Mouse (Mus musculus) forebrain, embryonic 13.5 days (tissue): Measurements from ENCODE around the gene Calb2. TPM values are rescaled to one million over a fixed set of nuclear protein-coding genes. Genes with fewer than 3 reads are reported as not detected.

Experiments used
- ATAC-seq: fragments of 200-750 bp; cut with Nextera tagmentation; 2 replicates; pipeline ENCODE4 v1.8.0; 2017
- H3K27ac ChIP-seq: fragments of 300-500 bp; sonication (generic); 2 replicates; pipeline ENCODE4 v1.5.1; 2015; ENCODE audit warnings: inconsistent platforms, mild to moderate bottlenecking, moderate library complexity
- H3K27me3 ChIP-seq: fragments of 300-500 bp; sonication (generic); 2 replicates; pipeline ENCODE4 v1.6.1; 2015; ENCODE audit warnings: mild to moderate bottlenecking, inconsistent platforms
- H3K36me3 ChIP-seq: fragments of 300-500 bp; sonication (generic); 2 replicates; pipeline ENCODE4 v1.6.1; 2015; ENCODE audit warnings: mild to moderate bottlenecking, inconsistent platforms; ENCODE audit not compliant: poor library complexity, severe bottlenecking
- H3K4me1 ChIP-seq: fragments of 300-500 bp; sonication (generic); 2 replicates; pipeline ENCODE4 v1.6.1; 2015; ENCODE audit warnings: inconsistent platforms
- H3K4me2 ChIP-seq: fragments of 300-500 bp; sonication (generic); 2 replicates; pipeline ENCODE4 v1.6.1; 2015; ENCODE audit warnings: inconsistent platforms, mild to moderate bottlenecking, moderate library complexity
- H3K4me3 ChIP-seq: fragments of 300-500 bp; sonication (generic); 2 replicates; pipeline ENCODE4 v1.5.1; 2015; ENCODE audit warnings: mild to moderate bottlenecking, inconsistent platforms
- H3K9ac ChIP-seq: fragments of 300-500 bp; sonication (generic); 2 replicates; pipeline ENCODE4 v1.6.1; 2015; ENCODE audit warnings: mild to moderate bottlenecking, inconsistent platforms
- H3K9me3 ChIP-seq: fragments of 300-500 bp; sonication (generic); replicated peaks from 2 replicates; pipeline ENCODE4 v1.6.1; 2016; ENCODE audit warnings: inconsistent platforms
- WGBS: fragments of 180-500 bp; shearing (Covaris S2); methylation state at CpG from one replicate; pipeline ENCODE4 v1.1.7; 2015; 5-methylcytosine and 5-hydroxymethylcytosine counted together
- polyA plus RNA-seq: library from polyadenylated mRNA; unstranded; fragments of >200 nt; fragmentation: Nextera tagmentation; extraction: Ambion mirVana; gene quantifications from 2 replicates; pipeline ENCODE4 v1.2.1, GENCODE M21; 2015

Gene Calb2
- polyA plus RNA-seq, 1 experiment from 2014 or later, result 49.9 TPM

DNA sequence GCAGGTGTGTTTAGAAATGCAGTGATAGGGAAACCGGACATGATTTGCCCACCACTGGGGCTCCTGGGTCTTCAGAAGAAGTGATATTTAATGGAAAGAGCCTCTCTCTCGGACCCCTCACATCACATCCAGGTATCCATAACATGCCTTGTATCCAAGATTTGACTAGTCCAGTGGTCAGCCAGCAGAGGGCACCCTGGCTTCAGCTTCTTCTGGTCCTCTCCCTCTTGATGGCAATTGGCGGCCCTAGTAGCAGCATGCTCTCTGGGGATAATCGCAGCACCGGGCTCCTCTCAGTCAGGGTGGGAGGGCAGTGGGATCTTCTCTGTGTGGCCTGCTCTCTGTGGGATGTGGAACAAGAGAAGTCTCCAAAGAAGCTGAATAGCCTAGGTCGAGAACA is 48.3 kb downstream of the Calb2 start:
- WGBS, result 43% methylated on average over 6 of the region's 6 CpGs
- no peaks in the 10 kb centered on the region for H3K9me3 ChIP-seq

DNA sequence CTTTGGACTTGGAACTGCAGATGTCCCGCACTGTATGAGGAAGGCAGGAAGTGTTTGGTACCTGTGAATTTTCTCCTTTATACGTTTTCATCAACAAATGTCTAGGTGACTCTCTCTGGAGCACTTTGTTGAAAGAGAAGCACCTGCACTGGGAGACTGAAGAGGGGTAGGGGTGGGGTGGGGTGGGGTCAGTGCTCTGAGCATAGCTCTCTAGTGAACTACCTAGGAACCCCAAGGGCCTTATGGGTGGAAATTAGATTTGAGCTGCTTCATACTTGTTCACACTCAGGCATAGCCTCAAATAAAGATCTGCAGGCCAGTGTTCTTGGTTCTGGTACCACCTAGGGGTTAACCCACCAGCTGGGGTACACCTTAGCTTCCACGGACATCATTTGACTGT is 65.4 kb downstream of the Calb2 start, which contains the start of gene Gm17720:
TSS of gene Gm17720 (minus strand) at position 101 of the 400 bp plus-strand sequence.
- no peaks in the 10 kb centered on the region for H3K4me1 ChIP-seq
- no peak within 1 kb of the TSS for H3K9ac ChIP-seq
- no peaks in the 10 kb centered on the region for H3K27me3 ChIP-seq
- no peaks in the 10 kb centered on the region for H3K9me3 ChIP-seq
- no peak for ATAC-seq
- whole genome bisulfite sequencing, result 84% methylated on average over 3 of the region's 3 CpGs
- no peaks in the 10 kb centered on the region for H3K36me3 ChIP-seq
- H3K4me2 ChIP-seq, result no peak within 1 kb of the TSS
- no peak within 1 kb of the TSS for H3K27ac ChIP-seq
- no peak within 1 kb of the TSS for H3K4me3 ChIP-seq

More for the DNA sequence above, 48.3 kb downstream of the Calb2 start:
- no peak for ATAC-seq
- Histone ChIP-seq H3K4me3 (no peak overlapping the region), H3K27ac (no peak overlapping the region), H3K36me3 (no peaks in the 10 kb centered on the region), H3K4me2 (no peak overlapping the region), H3K27me3 (no peaks in the 10 kb centered on the region), H3K4me1 (no peaks in the 10 kb centered on the region), H3K9ac (no peak overlapping the region)

DNA sequence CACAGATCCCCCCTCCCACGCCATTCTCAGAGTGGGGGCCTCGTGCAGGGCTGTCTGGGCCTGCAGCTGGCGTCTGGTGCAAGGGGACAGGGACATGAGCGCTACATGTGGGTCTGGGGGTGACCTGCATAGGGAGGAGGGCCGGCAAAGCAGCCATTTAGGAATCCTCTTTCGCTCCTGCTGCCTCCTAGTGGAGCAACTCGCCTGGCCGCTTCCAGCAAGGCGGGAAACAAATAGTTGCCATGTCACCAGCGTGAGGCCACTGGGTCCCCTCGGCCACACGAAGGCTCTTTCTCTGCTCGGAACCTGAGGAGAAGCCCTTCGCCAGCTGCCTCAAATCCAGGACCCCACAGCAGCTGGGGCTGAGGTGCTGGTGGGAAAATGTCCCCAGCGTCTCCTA is 66.3 kb downstream of the Calb2 start:
- ATAC-seq, result no peak
- Histone ChIP-seq H3K9me3 (no peaks in the 10 kb centered on the region), H3K27me3 (no peaks in the 10 kb centered on the region), H3K36me3 (no peaks in the 10 kb centered on the region), H3K9ac (no peak overlapping the region), H3K4me3 (no peak overlapping the region), H3K4me2 (no peak overlapping the region), H3K4me1 (no peaks in the 10 kb centered on the region), H3K27ac (no peak overlapping the region)
- 83% methylated on average over 15 of the region's 15 CpGs for WGBS

DNA sequence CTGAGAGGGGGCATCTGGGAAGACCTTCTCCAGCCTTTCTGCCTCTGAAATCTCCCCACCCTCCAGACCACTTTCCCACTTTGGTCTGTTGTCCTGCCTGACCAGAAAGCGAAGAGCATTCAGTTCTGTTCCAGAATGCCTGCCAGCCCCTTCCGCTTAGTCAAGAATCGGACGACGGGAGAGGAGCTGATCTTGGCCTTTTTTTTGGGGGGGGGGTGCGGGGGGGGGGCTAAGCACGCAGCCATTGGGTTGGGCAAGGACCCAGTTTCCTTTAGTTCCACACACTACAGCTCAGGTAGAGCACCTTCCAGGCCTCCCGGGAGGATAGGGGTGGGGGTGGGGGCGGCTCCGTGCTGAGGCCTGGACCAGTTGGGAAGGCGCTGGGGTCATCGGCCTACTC is 67.1 kb downstream of the Calb2 start, which contains the start of gene Gm21964:
TSS of gene Gm21964 (plus strand) at position 301 of the 400 bp plus-strand sequence.
- WGBS, result 87% methylated on average over 12 of the region's 12 CpGs
- Histone ChIP-seq H3K9me3 (no peaks in the 10 kb centered on the region), H3K4me1 (no peaks in the 10 kb centered on the region), H3K27ac (no peak within 1 kb of the TSS), H3K4me2 (no peak within 1 kb of the TSS), H3K4me3 (no peak within 1 kb of the TSS), H3K36me3 (no peaks in the 10 kb centered on the region), H3K9ac (no peak within 1 kb of the TSS), H3K27me3 (no peaks in the 10 kb centered on the region)
- no peak for ATAC-seq

DNA sequence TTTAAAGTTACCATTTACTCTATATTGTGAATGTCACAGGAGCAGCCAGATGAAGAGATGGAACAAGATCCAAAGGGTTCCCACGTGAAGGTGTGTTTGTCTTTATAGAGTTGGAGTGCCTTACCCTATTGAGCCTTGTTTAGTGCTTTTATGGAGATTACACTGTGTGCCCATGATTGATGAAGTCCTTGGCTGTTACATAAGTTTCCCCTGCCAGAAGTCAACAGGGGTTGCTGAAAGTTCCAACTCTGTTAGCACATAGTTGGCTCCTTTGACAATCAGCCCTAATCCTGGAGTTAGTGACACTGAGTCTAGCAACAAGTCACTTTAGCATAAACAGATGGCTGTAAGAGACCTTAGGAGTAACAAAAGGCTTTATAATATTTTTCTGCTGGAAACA is 76.1 kb downstream of the Calb2 start:
- Histone ChIP-seq H3K9ac (no peak overlapping the region), H3K4me2 (no peak overlapping the region), H3K9me3 (peaks cover 15% of the 10 kb centered on the region), H3K4me1 (no peaks in the 10 kb centered on the region), H3K36me3 (peaks cover 41% of the 10 kb centered on the region), H3K27me3 (no peaks in the 10 kb centered on the region), H3K27ac (no peak overlapping the region), H3K4me3 (no peak overlapping the region)
- no peak for ATAC-seq
- WGBS, result 68% methylated on average over 1 of the region's 1 CpGs

Other genes with a start within 250 kb of the Calb2 start
- gene Marveld3, start 206.0 kb downstream of the Calb2 start, polyA plus RNA-seq, result 1.0 and 1.5 TPM in 2 replicates
- not detected in 2 replicates for gene Tat, start 177.8 kb downstream of the Calb2 start, polyA plus RNA-seq
- gene Chst4, start 128.5 kb downstream of the Calb2 start, polyA plus RNA-seq, result not detected in 2 replicates
- gene Zfp612, start 88.5 kb downstream of the Calb2 start, polyA plus RNA-seq, result 17.7 and 19.9 TPM in 2 replicates
- not detected in 2 replicates for gene Gm21964, start 67.0 kb downstream of the Calb2 start, polyA plus RNA-seq
- gene Gm17720, start 65.5 kb downstream of the Calb2 start, polyA plus RNA-seq, result not detected in 2 replicates
- 10.2 and 12.7 TPM in 2 replicates for gene Cmtr2, start 47.5 kb upstream of the Calb2 start, polyA plus RNA-seq
- gene Hydin, start 98.8 kb upstream of the Calb2 start, polyA plus RNA-seq, result 0.31 and 0.47 TPM in 2 replicates